Mouse (Mus musculus): ENCODE measurements at regions not wholly inside any gene's neighbourhood (a gene's known extent, or its start where the extent isn't known, plus 50 kb on each side); places are given as distances from the start of the nearest gene placed in this dataset.

GRCm38 (mm10) chr1:144330365-144331050 lies 81.5 kb upstream of the Rgs1 start:
- Histone ChIP-seq H3K4me2 (replicated peaks) (no peak overlapping the region), H3K27ac (no peak overlapping the region), H3K4me3 (replicated peaks; ENCODE audit: low read length) (no peak overlapping the region), H3K27me3 (ENCODE audit: control insufficient read depth, insufficient read depth, low read length) (no peaks in the 10 kb centered on the region), H3K9ac (no peak overlapping the region), H3K4me1 (replicated peaks; ENCODE audit: control insufficient read depth, insufficient read depth, low read length) (no peaks in the 10 kb centered on the region), H3K36me3 (replicated peaks; ENCODE audit: control insufficient read depth, insufficient read depth) (no peaks in the 10 kb centered on the region), H3K9me3 (ENCODE audit: control insufficient read depth, low read length) (no peaks in the 10 kb centered on the region)
- DNase-seq (ENCODE audit: low spot score) (no peak), ATAC-seq (ENCODE audit: low FRiP score) (no peak)
- WGBS = 86% methylated on average over 8 of the region's 8 CpGs

- H3K4me2 ChIP-seq (replicated peaks) = no peak overlapping the region
- no peak overlapping the region for H3K4me3 ChIP-seq (replicated peaks; ENCODE audit: low read length)
- no peak for ATAC-seq (ENCODE audit: low FRiP score)
- H3K9me3 ChIP-seq (ENCODE audit: control insufficient read depth, low read length) = no peaks in the 10 kb centered on the region
- no peaks in the 10 kb centered on the region for H3K27me3 ChIP-seq (ENCODE audit: control insufficient read depth, insufficient read depth, low read length)
- H3K9ac ChIP-seq = no peak overlapping the region
- no peaks in the 10 kb centered on the region for H3K36me3 ChIP-seq (replicated peaks; ENCODE audit: control insufficient read depth, insufficient read depth)
- no peaks in the 10 kb centered on the region for H3K4me1 ChIP-seq (replicated peaks; ENCODE audit: control insufficient read depth, insufficient read depth, low read length)
- no peak overlapping the region for H3K27ac ChIP-seq
- DNase-seq (ENCODE audit: low spot score) = no peak
- 91% methylated on average over 6 of the region's 6 CpGs for WGBS
Measured at GRCm38 (mm10) chr1:144319406-144319805, 70.4 kb upstream of the Rgs1 start.

GRCm38 (mm10) chr1:144318289-144318688 lies 69.2 kb upstream of the Rgs1 start:
- H3K27ac ChIP-seq = no peak overlapping the region
- H3K9ac ChIP-seq = no peak overlapping the region
- 73% methylated on average over 1 of the region's 1 CpGs for WGBS
- no peaks in the 10 kb centered on the region for H3K9me3 ChIP-seq (ENCODE audit: control insufficient read depth, low read length)
- no peak overlapping the region for H3K4me2 ChIP-seq (replicated peaks)
- ATAC-seq (ENCODE audit: low FRiP score) (no peak), DNase-seq (ENCODE audit: low spot score) (no peak)
- H3K36me3 ChIP-seq (replicated peaks; ENCODE audit: control insufficient read depth, insufficient read depth) = no peaks in the 10 kb centered on the region
- no peaks in the 10 kb centered on the region for H3K4me1 ChIP-seq (replicated peaks; ENCODE audit: control insufficient read depth, insufficient read depth, low read length)
- H3K4me3 ChIP-seq (replicated peaks; ENCODE audit: low read length) = no peak overlapping the region
- no peaks in the 10 kb centered on the region for H3K27me3 ChIP-seq (ENCODE audit: control insufficient read depth, insufficient read depth, low read length)

GRCm38 (mm10) chr1:144317560-144317959 lies 68.5 kb upstream of the Rgs1 start:
- H3K9me3 ChIP-seq (ENCODE audit: control insufficient read depth, low read length) = no peaks in the 10 kb centered on the region
- 89% methylated on average over 3 of the region's 3 CpGs for WGBS

GRCm38 (mm10) chr1:144316251-144316650 lies 67.2 kb upstream of the Rgs1 start:
- Histone ChIP-seq H3K27ac (no peak overlapping the region), H3K9ac (no peak overlapping the region), H3K4me3 (replicated peaks; ENCODE audit: low read length) (no peak overlapping the region), H3K4me1 (replicated peaks; ENCODE audit: control insufficient read depth, insufficient read depth, low read length) (no peaks in the 10 kb centered on the region), H3K27me3 (ENCODE audit: control insufficient read depth, insufficient read depth, low read length) (no peaks in the 10 kb centered on the region), H3K9me3 (ENCODE audit: control insufficient read depth, low read length) (no peaks in the 10 kb centered on the region), H3K4me2 (replicated peaks) (no peak overlapping the region), H3K36me3 (replicated peaks; ENCODE audit: control insufficient read depth, insufficient read depth) (no peaks in the 10 kb centered on the region)
- 90% methylated on average over 2 of the region's 2 CpGs for WGBS
- no peak for ATAC-seq (ENCODE audit: low FRiP score)
- DNase-seq (ENCODE audit: low spot score) = no peak

More at GRCm38 (mm10) chr1:144317560-144317959, 68.5 kb upstream of the Rgs1 start:
- DNase-seq (ENCODE audit: low spot score) (no peak), ATAC-seq (ENCODE audit: low FRiP score) (no peak)
- H3K36me3 ChIP-seq (replicated peaks; ENCODE audit: control insufficient read depth, insufficient read depth) = no peaks in the 10 kb centered on the region
- no peaks in the 10 kb centered on the region for H3K4me1 ChIP-seq (replicated peaks; ENCODE audit: control insufficient read depth, insufficient read depth, low read length)
- no peak overlapping the region for H3K9ac ChIP-seq
- H3K27me3 ChIP-seq (ENCODE audit: control insufficient read depth, insufficient read depth, low read length) = no peaks in the 10 kb centered on the region
- no peak overlapping the region for H3K4me2 ChIP-seq (replicated peaks)
- no peak overlapping the region for H3K27ac ChIP-seq
- no peak overlapping the region for H3K4me3 ChIP-seq (replicated peaks; ENCODE audit: low read length)

- Histone ChIP-seq H3K9me3 (ENCODE audit: control insufficient read depth, low read length) (no peaks in the 10 kb centered on the region), H3K36me3 (replicated peaks; ENCODE audit: control insufficient read depth, insufficient read depth) (no peaks in the 10 kb centered on the region), H3K4me3 (replicated peaks; ENCODE audit: low read length) (no peak overlapping the region), H3K27me3 (ENCODE audit: control insufficient read depth, insufficient read depth, low read length) (no peaks in the 10 kb centered on the region), H3K4me1 (replicated peaks; ENCODE audit: control insufficient read depth, insufficient read depth, low read length) (no peaks in the 10 kb centered on the region), H3K4me2 (replicated peaks) (no peak overlapping the region), H3K27ac (no peak overlapping the region), H3K9ac (no peak overlapping the region)
- ATAC-seq (ENCODE audit: low FRiP score) (no peak), DNase-seq (ENCODE audit: low spot score) (no peak)
- 84% methylated on average over 2 of the region's 2 CpGs for WGBS
Measured at GRCm38 (mm10) chr1:144314382-144314781, 65.3 kb upstream of the Rgs1 start.

GRCm38 (mm10) chr1:144313318-144313717 lies 64.3 kb upstream of the Rgs1 start:
- Histone ChIP-seq H3K27me3 (ENCODE audit: control insufficient read depth, insufficient read depth, low read length) (no peaks in the 10 kb centered on the region), H3K4me1 (replicated peaks; ENCODE audit: control insufficient read depth, insufficient read depth, low read length) (no peaks in the 10 kb centered on the region), H3K9ac (no peak overlapping the region), H3K27ac (no peak overlapping the region), H3K9me3 (ENCODE audit: control insufficient read depth, low read length) (no peaks in the 10 kb centered on the region), H3K4me3 (replicated peaks; ENCODE audit: low read length) (no peak overlapping the region), H3K4me2 (replicated peaks) (no peak overlapping the region), H3K36me3 (replicated peaks; ENCODE audit: control insufficient read depth, insufficient read depth) (no peaks in the 10 kb centered on the region)
- DNase-seq (ENCODE audit: low spot score) (no peak), ATAC-seq (ENCODE audit: low FRiP score) (no peak)
- 86% methylated on average over 1 of the region's 1 CpGs for WGBS

GRCm38 (mm10) chr1:144309901-144310300 lies 60.9 kb upstream of the Rgs1 start:
- Histone ChIP-seq H3K9ac (no peak overlapping the region), H3K27me3 (ENCODE audit: control insufficient read depth, insufficient read depth, low read length) (no peaks in the 10 kb centered on the region), H3K4me1 (replicated peaks; ENCODE audit: control insufficient read depth, insufficient read depth, low read length) (no peaks in the 10 kb centered on the region), H3K4me3 (replicated peaks; ENCODE audit: low read length) (no peak overlapping the region), H3K27ac (no peak overlapping the region), H3K9me3 (ENCODE audit: control insufficient read depth, low read length) (no peaks in the 10 kb centered on the region), H3K4me2 (replicated peaks) (no peak overlapping the region), H3K36me3 (replicated peaks; ENCODE audit: control insufficient read depth, insufficient read depth) (no peaks in the 10 kb centered on the region)
- ATAC-seq (ENCODE audit: low FRiP score) (no peak), DNase-seq (ENCODE audit: low spot score) (no peak)
- WGBS = 64% methylated on average over 3 of the region's 3 CpGs

GRCm38 (mm10) chr1:144308313-144308712 lies 59.3 kb upstream of the Rgs1 start:
- H3K9me3 ChIP-seq (ENCODE audit: control insufficient read depth, low read length) = no peaks in the 10 kb centered on the region
- no peak overlapping the region for H3K4me2 ChIP-seq (replicated peaks)
- no peak overlapping the region for H3K4me3 ChIP-seq (replicated peaks; ENCODE audit: low read length)
- H3K27ac ChIP-seq = no peak overlapping the region
- H3K36me3 ChIP-seq (replicated peaks; ENCODE audit: control insufficient read depth, insufficient read depth) = no peaks in the 10 kb centered on the region
- ATAC-seq (ENCODE audit: low FRiP score) = no peak
- DNase-seq (ENCODE audit: low spot score) = no peak
- whole genome bisulfite sequencing = 90% methylated on average over 5 of the region's 5 CpGs
- no peaks in the 10 kb centered on the region for H3K4me1 ChIP-seq (replicated peaks; ENCODE audit: control insufficient read depth, insufficient read depth, low read length)
- H3K27me3 ChIP-seq (ENCODE audit: control insufficient read depth, insufficient read depth, low read length) = no peaks in the 10 kb centered on the region
- no peak overlapping the region for H3K9ac ChIP-seq

- H3K36me3 ChIP-seq (replicated peaks; ENCODE audit: control insufficient read depth, insufficient read depth) = no peaks in the 10 kb centered on the region
- H3K9me3 ChIP-seq (ENCODE audit: control insufficient read depth, low read length) = no peaks in the 10 kb centered on the region
- H3K9ac ChIP-seq = no peak overlapping the region
- ATAC-seq (ENCODE audit: low FRiP score) (no peak), DNase-seq (ENCODE audit: low spot score) (no peak)
- H3K4me2 ChIP-seq (replicated peaks) = no peak overlapping the region
- H3K27ac ChIP-seq = no peak overlapping the region
- H3K4me1 ChIP-seq (replicated peaks; ENCODE audit: control insufficient read depth, insufficient read depth, low read length) = no peaks in the 10 kb centered on the region
- 94% methylated on average over 2 of the region's 2 CpGs for WGBS
- H3K27me3 ChIP-seq (ENCODE audit: control insufficient read depth, insufficient read depth, low read length) = no peaks in the 10 kb centered on the region
- no peak overlapping the region for H3K4me3 ChIP-seq (replicated peaks; ENCODE audit: low read length)
Measured at GRCm38 (mm10) chr1:144307854-144308285, 58.8 kb upstream of the Rgs1 start.
